Comparison of ENCODE assay signal across 13 mouse cellular contexts in the genomic region with DNA sequence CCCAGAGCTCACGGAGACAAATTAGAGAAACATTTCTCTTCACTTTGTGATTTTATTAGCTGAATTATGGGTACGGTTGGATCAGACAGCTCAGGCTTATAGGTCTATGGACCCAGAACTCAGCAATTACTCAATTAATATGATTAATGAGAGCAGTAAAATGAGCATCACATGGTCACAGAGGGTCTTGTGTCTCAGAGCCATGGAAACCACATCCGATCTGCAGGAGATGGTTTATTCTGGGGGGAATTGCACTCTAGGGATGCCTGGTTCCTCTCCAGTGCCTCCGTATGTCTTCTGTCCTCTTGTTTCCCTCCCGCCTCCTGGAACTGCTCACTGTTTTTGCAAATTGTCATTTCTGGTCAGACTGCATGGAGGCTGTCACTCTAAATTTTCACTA.
"Had no signal": no experiment of that assay in that cellular context is flagged by ENCODE, and none has a peak within 500 bp of the region (broad histone marks: within the 10 kb centered on the region; RNA-seq: fewer than 3 reads in every experiment).

No protein-coding gene starts in this region.

- H3K4me3 ChIP-seq: limb, embryonic 10.5 days; liver, embryonic 15.5 days; midbrain, embryonic 15.5 days had no signal

- H3K4me2 ChIP-seq: liver, embryonic 11.5 days; liver, embryonic 15.5 days; midbrain, embryonic 15.5 days had no signal

- H3K27ac ChIP-seq: limb, embryonic 10.5 days; liver, embryonic 15.5 days; midbrain, embryonic 15.5 days had no signal

- H3K4me1 ChIP-seq: liver, embryonic 15.5 days had no signal

- H3K9ac ChIP-seq: liver, embryonic 15.5 days; midbrain, embryonic 15.5 days had no signal

- ATAC-seq: lung, postnatal 0 days; midbrain, embryonic 15.5 days had no signal

- DNase-seq: kidney, adult 11 months; kidney, postnatal 14 days; lung, adult 2 months; lung, postnatal 36 days; right cerebral cortex, postnatal 4 days; spleen, adult 18-20 months; thymus, adult 18-20 months; thymus, postnatal 14 days had no signal

- H3K36me3 ChIP-seq: limb, embryonic 10.5 days; liver, embryonic 15.5 days; midbrain, embryonic 15.5 days had no signal

- H3K9me3 ChIP-seq: limb, embryonic 10.5 days; liver, embryonic 15.5 days; midbrain, embryonic 15.5 days had no signal

- H3K27me3 ChIP-seq: liver, embryonic 15.5 days; midbrain, embryonic 15.5 days had no signal
